Mouse (Mus musculus): Measurements from ENCODE around the gene Prelp.

GRCm38 (mm10) chr1:133950061-133950782 is 29.0 kb upstream of the Prelp start:
- TF ChIP-seq HCFC1 (IDR thresholded peaks at IDR 0.05; ENCODE audit: borderline replicate concordance, insufficient read depth, low read length): no peak
- TF ChIP-seq MAFK (IDR thresholded peaks at IDR 0.05; ENCODE audit: insufficient read depth, low read depth, low read length): no peak
- no peak for TF ChIP-seq ZC3H11A (IDR thresholded peaks at IDR 0.05; ENCODE audit: borderline replicate concordance, low read depth, low read length)
